Mouse (Mus musculus): ENCODE data around the gene Dgcr2. TPM values are rescaled to one million over a fixed set of nuclear protein-coding genes. Genes with fewer than 3 reads are reported as not detected.
A peak's percentile ranks its signal among the peaks of the same experiment; 100 is the strongest.

Gene Dgcr2
- total RNA-seq, 2 experiments from 2014 or later, result 50.9 to 52.3 TPM

DNA sequence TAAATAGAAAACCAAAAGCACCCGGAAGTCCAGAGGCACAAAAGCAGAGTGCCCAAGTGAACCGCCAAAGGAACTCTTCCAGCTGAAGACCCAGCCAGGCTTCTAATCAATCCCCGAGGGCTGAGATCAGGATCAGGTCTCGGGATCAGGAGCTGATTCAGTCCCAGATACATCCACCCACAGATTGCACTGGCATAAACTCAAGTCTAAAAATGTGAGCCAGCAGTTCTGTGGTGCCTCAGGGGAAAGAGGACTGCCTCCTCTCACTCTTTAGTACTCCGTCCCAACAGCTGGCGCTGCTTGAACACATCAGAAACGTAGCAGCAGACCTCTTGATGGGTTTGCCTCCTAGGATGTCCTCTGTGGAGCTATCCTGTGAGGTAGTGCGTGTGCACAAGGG, 81.8 kb downstream of the Dgcr2 start:
- no peak for DNase-seq
- intact Hi-C loops (cut with DNase I), result no loop called here

DNA sequence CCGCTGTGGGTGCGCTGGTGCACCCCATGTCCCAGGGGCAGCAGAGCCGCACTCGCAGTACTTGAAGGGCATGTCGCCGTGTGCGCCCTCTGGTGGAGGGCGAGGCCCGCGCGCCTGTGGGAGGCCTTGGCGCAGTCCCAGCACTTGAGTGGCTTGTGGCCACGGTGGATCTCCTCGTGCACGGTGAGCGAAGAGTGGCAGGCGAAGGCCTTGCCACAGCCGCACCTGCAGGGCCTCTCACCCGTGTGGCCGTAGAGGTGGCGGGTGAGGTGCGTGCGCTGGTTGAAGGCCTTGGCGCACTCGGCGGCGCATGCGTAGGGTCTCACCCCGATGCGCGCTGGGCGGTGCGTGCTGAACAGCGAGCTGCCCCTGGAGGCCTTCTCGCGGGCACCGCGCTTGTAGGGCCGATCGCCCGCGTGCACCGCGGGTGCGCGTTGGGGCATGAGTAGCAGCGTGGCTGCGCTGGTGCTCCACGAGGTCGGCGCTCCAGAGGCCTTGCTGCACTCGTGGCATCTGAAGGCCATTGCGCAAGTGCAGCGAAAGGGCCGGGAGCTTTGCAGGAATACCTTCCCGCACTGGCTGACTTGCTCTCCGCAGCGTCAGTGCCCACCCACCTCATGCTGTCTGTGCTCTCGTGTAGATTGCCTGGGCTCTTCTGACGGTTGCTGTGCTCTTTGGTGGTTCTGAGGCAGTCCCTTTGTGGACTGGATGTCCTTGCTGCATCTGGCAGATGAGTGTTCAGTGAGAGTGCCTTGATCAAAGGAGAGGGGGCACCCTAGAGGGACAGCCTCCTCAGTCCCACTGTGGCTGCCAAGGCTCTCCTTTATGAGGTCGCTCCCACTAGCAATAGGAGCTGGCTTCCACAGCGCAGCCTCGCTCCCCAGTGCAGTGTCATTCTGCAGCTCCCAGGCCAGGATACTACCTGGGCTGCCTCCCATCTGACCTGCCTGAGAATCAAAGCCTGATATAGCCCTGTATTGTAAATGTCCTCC, 82.7 kb downstream of the Dgcr2 start:
- DNase-seq, result peak; percentile 75 to 78
- intact Hi-C loops (cut with DNase I), result no loop called here

DNA sequence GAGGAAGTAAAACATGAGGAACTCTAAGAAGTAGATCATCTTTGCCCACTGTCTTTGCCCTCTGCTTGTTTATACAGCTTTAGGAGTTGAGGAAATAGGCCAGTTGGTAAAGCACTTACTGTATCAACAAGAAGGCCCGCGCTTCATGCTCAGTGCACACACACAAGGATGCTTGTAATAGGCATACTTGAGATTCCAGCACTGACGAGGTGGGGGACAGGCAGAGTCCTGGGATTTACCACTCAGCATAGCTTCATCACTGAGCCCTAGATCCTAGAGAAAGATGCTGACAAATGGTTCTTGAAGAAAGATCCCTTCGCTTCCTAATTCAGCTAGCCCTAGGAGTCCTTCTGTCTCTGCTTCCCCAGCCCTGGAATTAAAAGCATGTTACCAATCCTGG, 85.2 kb downstream of the Dgcr2 start:
- intact Hi-C loops (cut with DNase I), result loop anchor here (2.0 kb wide), 2 partner anchors 28 to 254 kb away; no protein-coding TSS in a partner anchor
- no peak for DNase-seq

DNA sequence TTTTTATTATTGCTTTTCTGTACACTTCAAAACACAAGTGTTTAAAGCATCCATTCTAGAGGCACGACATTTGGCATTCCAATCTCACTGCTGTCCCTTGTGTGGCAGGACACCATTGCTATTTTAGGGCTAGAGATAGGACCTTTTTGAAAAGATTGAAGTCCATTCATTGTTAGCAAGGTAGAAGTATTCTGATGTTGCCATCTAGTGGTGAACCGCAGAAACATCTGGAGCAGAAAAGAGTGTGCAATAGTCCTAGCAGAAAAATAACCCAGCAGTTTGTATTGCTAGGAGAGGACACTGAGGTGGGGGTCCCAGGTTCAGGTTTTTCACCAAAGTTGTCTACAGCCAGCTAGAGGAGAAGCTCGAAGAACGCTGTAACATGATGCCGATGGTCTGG, 86.2 kb downstream of the Dgcr2 start:
- intact Hi-C loops (cut with DNase I), result loop anchor here (1.0 to 2.0 kb wide), 3 partner anchors 27 to 253 kb away; no protein-coding TSS in a partner anchor

DNA sequence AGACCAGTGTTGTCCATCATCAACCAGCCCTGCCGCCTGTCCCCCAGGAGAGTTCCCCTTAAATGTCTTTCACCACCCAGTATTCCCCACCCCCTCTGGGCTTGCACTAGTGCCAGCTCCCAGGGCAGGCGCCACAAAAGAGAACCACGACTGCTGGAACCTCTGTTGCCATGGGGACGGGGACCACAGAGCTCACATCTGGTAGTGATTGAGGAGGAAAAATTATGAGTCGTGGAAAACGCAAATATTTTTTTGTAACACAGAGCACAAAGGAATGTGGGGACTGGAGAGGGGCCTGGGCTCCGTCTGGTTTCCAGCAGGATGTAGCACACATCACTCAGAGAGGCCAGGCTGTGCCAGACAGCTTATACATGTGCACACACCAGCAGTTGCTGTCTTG, 88.7 kb downstream of the Dgcr2 start:
- intact Hi-C loops (cut with DNase I), result loop anchor here (2.0 to 5.0 kb wide), 2 partner anchors 39 to 172 kb away; no protein-coding TSS in a partner anchor
- DNase-seq, result peak; percentile 64 to 71

More for the DNA sequence above, 86.2 kb downstream of the Dgcr2 start:
- peak in 1 of 2 experiments; percentile 42 for DNase-seq

DNA sequence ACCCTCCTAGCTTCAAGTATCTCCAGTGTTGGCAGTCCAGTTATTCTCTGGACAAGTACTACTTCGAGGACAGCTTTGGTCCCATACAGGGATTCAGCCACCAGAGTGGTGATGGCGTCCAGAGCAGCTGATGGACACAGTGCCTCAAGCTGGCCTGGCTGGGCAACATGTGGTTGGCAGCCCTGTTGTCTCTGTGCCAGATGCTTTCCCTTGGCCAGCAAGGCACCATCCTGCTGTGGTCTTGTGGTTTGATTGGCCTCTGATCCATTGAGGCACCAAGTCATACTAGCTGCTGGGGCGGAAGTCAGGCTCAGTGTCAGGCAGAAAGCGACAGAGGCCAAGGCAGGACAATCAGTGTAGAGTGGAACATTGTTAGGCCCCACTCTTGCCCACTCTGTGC, 89.2 kb downstream of the Dgcr2 start:
- intact Hi-C loops (cut with DNase I), result loop anchor here (5.0 kb wide), 1 partner anchor 172 kb away; no protein-coding TSS in a partner anchor
- no peak for DNase-seq

DNA sequence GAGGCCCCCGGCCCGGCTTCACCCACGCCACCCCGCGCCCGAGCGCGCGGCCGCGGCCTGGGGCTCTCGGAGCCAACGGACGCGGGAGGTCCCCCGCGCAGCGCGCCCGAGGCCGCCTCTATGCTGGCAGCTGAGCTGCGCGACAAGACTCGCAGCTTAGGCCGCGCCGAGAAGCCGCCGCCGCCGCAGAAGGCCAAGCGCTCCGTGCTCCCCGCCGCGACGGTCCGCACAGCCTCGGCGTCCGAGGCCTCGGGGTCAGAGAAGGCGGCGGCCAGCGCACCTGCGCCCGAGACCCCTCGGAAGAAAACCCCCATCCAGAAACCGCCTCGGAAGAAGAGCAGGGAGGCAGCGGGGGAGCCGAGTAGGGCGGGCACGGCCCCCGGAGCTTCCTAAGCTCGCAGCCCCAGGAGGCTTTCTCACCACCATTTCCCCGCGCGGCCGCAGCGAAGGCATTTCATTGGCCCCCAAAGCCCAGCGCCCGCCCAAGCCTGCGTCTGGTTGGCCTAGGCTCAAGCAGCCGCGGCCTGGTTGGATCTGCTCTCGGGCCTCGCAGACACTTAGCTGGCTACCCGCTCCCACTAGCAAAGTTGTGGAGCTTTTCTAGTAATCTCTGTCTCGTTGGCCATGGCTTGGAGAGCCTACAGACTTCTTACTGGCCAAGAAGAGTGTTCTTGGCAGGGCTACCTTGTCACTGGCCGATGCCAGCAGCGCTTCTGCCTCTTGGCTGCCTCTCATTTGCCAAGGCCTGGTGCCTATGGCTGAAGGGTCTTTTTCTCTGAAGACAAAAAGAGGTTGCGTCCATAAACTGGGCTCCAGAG, 91.0 kb downstream of the Dgcr2 start:
- DNase-seq, result peak; percentile 85 to 88
- intact Hi-C loops (cut with DNase I), result loop anchor here (5.0 kb wide), 1 partner anchor 170 kb away; no protein-coding TSS in a partner anchor

DNA sequence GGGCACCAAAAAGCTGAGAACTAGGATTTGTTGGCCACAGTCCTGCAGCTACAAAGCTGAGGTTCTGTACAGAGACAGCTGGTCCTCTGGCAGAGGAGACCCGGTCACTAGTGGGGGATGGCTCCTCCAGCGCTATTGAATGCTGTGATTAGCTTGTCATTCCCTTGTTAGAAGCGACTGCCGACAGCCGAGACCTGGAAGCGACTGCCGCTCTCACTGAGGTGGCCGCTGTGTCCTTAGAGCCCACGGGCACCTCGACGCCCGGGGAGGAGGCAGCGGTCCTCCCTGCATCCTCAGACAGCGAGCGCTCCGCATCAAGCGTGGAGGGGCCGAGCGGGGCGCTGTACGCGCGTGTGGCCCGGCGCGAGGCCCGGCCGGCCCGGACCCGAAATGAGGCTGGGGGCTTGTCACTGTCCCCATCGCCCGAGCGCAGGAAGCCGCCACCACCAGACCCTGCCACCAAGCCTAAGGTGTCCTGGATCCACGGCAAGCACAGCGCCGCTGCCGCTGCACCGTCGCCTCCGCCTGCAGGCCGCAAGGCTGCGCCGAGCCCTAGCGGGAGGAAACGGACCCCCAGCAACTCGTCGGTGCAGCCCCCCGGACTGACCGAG, 91.7 kb downstream of the Dgcr2 start:
- DNase-seq, result peak in 1 of 2 experiments; percentile 43
- intact Hi-C loops (cut with DNase I), result loop anchor here (5.0 kb wide), 1 partner anchor 169 kb away; no protein-coding TSS in a partner anchor

DNA sequence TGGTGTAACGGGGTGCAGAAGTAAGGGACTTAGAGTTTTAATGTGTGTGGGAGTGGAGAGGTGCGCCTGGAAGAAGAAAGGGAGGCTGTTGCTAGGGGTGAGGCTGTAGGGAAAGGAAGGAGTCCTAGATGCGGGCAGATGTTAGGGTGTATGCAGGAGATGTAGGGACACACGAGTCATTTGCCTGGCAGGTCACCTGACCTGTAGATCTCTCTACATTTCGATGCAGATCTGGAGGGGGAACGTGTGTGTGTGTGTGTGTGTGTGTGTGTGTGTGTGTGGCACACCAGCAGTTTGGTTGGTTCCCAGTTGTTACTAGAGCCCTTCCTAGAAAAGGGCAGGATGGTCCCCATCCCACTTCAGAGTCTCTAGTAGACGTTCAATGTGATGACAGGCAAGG, 93.4 kb downstream of the Dgcr2 start:
- intact Hi-C loops (cut with DNase I), result loop anchor here (5.0 kb wide), 1 partner anchor 168 kb away; no protein-coding TSS in a partner anchor
- DNase-seq, result no peak

DNA sequence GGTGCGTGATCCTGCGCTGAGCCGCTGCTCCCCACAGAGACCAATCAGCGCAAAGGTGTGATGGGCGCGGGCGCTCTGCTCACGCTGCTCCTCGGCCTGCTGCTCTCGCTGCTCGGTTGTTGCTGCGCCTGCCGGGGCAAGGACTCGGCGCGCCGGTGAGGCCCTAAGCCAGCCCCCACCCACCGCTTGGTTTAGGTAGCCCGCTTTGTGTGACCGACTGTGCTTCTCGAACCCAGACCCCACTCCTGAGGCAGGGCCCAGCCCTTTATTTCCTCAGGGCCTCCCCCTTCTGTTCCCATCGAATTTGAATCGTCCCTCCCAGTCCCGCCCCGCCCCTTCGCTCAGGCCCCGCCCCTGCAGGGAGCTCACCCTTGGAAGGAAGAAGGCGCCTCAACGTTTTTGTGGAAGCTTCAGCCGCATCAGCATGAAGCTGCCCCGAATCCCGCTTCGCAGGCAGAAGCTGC, 93.9 kb downstream of the Dgcr2 start:
- intact Hi-C loops (cut with DNase I), result no loop called here

DNA sequence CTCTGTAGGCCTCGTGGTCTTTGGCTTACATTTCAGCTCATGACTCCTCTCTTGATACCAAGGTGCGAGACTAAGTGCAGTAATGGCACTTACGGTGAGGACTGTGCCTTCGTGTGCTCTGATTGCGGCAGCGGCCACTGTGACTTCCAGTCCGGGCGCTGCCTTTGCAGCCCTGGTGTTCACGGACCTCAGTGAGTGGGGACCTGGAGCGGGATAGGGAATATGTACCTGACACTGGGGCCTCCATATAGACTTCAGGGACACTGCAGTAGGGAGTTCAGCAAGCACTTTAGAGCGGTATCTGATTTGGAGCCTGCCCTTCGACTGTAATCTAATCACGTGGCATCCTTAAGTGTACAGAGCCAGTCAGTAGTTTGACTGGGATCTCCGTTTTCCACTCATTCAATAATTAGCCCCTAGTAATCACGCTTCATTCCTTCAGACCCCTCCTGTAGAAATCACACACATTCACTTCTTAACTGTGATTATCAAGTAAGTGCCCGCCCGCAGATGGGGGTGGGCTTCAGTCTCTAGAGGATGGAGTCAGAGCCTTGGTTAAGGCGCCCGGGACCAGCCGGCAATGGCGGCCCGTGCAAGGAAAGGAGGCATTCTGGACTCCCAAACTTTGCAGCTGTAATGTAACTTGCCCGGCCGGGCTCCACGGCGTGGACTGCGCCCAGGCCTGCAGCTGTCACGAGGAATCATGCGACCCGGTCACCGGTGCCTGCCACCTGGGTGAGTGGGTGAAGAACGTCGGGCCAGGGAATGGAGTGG, 94.5 kb downstream of the Dgcr2 start:
- intact Hi-C loops (cut with DNase I), result no loop called here
- no peak for DNase-seq

More for the DNA sequence above, 93.9 kb downstream of the Dgcr2 start:
- DNase-seq, result no peak

DNA sequence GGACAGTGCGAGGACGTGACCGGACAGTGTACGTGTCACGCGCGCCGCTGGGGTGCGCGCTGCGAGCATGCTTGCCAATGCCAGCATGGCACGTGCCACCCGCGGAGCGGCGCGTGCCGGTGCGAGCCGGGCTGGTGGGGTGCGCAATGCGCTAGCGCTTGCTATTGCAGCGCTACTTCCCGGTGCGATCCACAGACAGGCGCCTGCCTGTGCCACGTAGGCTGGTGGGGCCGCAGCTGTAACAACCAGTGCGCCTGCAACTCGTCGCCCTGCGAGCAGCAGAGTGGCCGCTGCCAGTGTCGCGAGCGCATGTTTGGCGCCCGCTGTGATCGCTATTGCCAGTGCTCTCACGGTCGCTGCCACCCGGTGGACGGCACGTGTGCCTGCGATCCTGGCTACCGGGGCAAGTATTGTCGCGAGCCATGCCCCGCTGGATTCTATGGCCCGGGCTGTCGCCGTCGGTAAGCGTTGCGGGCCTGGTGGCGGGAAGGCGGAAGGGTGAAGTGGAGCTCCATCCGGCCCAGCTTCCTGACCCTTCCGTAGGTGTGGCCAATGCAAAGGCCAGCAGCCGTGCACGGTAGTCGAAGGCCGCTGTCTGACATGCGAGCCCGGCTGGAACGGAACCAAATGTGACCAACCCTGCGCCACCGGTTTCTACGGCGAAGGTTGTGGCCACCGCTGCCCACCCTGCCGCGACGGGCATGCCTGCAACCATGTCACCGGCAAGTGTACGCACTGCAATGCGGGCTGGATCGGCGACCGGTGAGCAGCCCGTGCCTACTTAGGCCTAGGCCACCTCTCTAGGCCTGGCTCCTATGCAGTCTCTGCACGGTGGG, 95.3 kb downstream of the Dgcr2 start:
- intact Hi-C loops (cut with DNase I), result no loop called here
- DNase-seq, result peak; percentile 48 to 55

DNA sequence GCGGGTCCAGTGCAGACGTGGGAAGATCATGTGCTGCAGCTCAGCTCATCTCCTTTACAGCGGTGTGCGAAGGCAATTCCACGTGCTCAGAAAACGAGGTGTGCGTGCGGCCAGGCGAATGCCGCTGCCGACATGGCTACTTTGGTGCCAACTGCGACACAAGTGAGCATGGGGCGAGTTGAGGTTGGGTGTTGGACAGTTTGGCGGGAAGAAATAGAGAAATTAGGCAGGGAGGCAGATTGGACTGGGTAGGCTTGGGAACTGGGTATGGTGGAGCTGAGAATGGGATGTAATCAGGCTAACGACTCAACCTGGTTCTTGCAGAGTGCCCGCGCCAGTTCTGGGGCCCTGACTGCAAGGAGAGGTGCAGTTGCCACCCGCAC, 95.9 kb downstream of the Dgcr2 start:
- intact Hi-C loops (cut with DNase I), result no loop called here

DNA sequence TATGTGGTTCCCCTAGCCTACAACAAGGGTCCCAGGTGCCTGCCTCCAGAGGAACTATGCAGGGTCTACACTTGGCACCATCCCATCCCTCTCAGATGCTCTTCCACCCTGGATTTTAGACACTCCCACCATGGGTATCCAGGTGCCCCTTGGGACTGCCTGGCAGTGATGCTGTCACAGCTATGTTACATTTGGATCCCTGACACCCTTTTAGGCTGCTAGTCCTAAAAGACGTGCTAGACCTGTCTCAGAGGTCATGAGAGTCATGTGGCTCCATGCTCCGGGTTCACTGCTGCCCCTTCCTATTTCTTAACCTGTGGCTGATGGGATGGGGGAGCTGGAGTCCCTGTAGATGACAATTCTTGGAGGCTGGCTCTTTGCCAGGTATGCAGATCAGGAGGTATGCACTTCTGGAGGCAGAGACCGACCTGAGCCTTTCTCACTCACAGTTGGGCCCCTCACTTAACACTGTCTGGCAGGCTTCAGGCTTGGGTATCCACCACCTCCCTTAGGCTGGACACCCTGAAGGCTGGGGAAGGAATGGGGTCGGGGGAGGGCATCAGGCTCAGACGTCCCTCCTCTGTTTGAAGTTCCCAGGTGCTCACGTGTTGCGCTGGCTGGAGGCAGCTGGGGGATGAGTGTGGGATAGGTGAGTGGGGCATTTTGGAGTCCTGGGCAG, 96.4 kb downstream of the Dgcr2 start:
- DNase-seq, result no peak
- intact Hi-C loops (cut with DNase I), result no loop called here

More for the DNA sequence above, 95.9 kb downstream of the Dgcr2 start:
- no peak for DNase-seq

DNA sequence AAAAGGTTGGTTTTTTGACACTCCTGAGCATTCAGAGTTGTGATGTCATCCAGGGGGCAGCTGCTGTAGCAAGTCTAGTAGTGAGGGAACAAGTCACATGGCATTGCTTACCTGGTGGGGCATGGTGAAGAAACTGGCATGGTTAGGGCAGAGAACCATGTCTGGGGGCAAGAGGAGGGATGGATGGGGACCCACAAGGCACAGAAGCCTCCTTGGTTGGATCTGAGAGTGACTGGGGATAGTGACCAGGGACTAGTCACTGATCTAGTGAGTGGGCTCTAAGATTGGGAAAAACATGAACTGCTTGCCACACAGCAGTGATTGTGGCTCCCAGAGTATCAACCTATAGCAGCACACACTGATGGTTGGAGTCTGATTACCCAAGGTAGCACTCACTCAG, 98.8 kb downstream of the Dgcr2 start:
- intact Hi-C loops (cut with DNase I), result no loop called here
- no peak for DNase-seq

DNA sequence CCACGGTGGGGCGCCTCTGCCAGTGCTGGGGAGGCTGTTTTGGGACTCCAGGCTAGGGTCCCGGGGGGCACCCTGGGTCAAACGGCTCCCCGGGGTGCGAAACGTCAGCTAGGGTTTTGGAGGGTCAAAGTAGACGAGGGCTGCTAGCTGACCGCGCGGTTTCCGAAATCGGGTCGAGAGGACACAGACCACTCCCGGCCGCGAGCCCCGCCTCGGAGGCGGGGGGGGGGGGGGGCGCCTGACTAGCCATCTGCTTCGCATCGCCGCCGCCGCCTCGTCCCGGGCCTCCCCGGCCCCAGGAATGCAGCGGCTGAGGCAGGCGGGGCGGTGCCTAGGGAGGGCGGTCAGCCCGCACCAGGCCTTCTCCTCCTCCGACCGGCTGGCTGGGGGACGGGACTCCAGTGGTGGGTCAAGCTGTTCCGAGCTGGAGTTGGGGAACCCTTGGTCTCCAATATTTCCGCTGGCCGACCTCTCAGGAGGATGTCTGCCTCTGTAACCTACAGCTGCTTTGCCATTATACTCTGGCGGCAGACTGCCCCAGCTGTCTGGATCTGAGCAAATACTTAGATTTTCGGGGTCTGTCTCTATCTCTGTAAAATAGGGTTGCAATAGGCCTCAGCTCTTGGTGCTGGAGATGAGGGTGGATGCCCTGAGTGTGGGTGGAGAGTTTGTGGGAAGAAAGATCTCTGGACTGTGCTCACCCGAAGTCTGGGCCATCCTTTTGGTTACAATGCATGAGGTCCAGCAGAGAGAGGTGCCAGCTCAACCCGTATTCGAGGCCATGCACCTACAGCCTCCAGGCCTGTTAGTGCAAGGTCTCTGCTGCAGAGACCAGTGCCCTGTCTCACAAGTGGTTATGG, 99.8 kb downstream of the Dgcr2 start:
- intact Hi-C loops (cut with DNase I), result no loop called here
- DNase-seq, result peak; percentile 79

DNA sequence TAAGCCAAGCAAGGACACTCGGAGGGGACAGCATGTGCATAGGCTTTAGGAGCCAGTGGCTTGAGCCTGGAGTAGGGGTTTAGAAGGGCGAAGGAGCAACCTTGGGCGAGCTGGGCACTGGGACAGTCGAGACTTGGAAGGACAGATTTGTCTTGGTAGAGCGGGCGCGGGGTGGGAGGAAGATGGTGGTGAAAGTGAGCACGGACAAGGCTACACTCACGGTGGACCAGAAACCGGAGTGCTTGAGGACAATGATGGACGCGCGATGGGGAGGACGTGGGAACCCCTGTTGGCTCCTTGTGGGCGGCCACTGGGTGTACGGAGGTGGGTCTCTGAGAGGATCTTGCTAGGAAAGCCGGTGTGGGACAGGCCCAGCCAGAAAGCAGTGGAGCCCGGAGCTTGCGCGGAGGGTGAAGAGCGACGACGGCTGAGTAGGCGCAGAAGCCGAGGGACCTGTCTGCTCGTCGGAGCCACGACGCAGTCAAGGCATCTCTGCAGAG, 100.5 kb downstream of the Dgcr2 start:
- peak in 1 of 2 experiments; percentile 40 for DNase-seq
- intact Hi-C loops (cut with DNase I), result no loop called here

All from heart, postnatal 14 days (tissue).